Mouse (Mus musculus): Measurements from ENCODE around the gene Tbcc. TPM values are rescaled to one million over a fixed set of nuclear protein-coding genes. Genes with fewer than 3 reads are reported as not detected.

The Tbcc gene
- total and polyA plus RNA-seq, 3 experiments, result 15.1 to 27.8 (median 21.6) TPM

DNA sequence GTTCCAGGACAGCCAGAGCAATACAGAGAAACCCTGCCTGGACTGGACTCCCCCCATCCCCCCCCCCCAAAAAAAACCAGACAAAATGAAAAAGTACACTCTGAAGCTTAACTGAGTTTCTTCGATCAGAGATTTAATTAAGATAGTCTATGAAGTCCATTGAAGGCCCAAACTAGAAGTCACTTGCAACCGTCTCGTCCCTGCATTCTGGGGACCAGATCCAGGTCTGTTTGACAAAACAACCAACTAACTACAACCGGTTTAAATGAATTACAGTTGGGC, 34.4 kb upstream of the Tbcc start:
- Histone ChIP-seq H3K4me1 (ENCODE audit: control insufficient read depth in 1 of 2, insufficient read depth in 2 of 2) (peaks cover 10 to 46% of the 10 kb centered on the region in 2 experiments), H3K27me3 (replicated peaks) (no peaks in the 10 kb centered on the region), H3K36me3 (replicated peaks in 1 of 2; ENCODE audit: control insufficient read depth in 1 of 2, insufficient read depth in 1 of 2, low read length in 1 of 2) (peaks cover 0 to 2% of the 10 kb centered on the region in 2 experiments), H3K9ac (ENCODE audit: insufficient read depth, low read depth) (peak overlapping the region; percentile 99), H3K27ac (ENCODE audit: insufficient read depth, low read depth) (peak overlapping the region; percentile 18; the same call in 1 of the 2 replicates), H3K79me2 (replicated peaks; ENCODE audit: control insufficient read depth, extremely low read depth, insufficient read depth, poor library complexity, severe bottlenecking) (peaks cover 28% of the 10 kb centered on the region), H3K4me3 (replicated peaks in 1 of 3; ENCODE audit: low read depth in 2 of 3, low read length in 2 of 3, poor library complexity in 1 of 3) (peak overlapping the region; percentile 74 to 84 (median 83)), H3K9me3 (replicated peaks; ENCODE audit: low read length) (no peaks in the 10 kb centered on the region), H3K4me2 (ENCODE audit: insufficient read depth, low read depth, poor library complexity, severe bottlenecking) (peak overlapping the region; percentile 73)
- no peak for DNase-seq (ENCODE audit: extremely low read depth)
- in situ Hi-C loops (cut with MboI; ENCODE audit: low pct_ligation_motif_present, low pct_unique_long_range_greater_than_20kb, low sequenced_read_pairs) (no loop called here), dilution Hi-C loops (cut with MboI; ENCODE audit: extremely low pct_ligation_motif_present, extremely low pct_unique_long_range_greater_than_20kb, low sequenced_read_pairs) (no loop called here)
- TF ChIP-seq ETS1 (conservative IDR thresholded peaks at IDR 0.05; ENCODE audit: low read depth, low read length), result no peak
- no peak for TF ChIP-seq ZKSCAN1 (IDR thresholded peaks at IDR 0.05; ENCODE audit: borderline replicate concordance, low read depth, low read length)
- TF ChIP-seq TBP (conservative IDR thresholded peaks at IDR 0.05; ENCODE audit: low read depth, low read length), result 0 out of 2 replicates have a peak, but pooled peaks have one; percentile 25
- no peak for TF ChIP-seq CTCF (conservative IDR thresholded peaks at IDR 0.05 in 1 of 2, IDR thresholded peaks at IDR 0.05 in 1 of 2; ENCODE audit: low read depth in 2 of 2, low read length in 2 of 2)
- no peak for TF ChIP-seq GABPA (IDR thresholded peaks at IDR 0.05; ENCODE audit: insufficient replicate concordance, low read depth, low read length)
- no peak; the same call in 1 of the 2 replicates for TF ChIP-seq CHD2 (IDR thresholded peaks at IDR 0.05; ENCODE audit: low read length)

DNA sequence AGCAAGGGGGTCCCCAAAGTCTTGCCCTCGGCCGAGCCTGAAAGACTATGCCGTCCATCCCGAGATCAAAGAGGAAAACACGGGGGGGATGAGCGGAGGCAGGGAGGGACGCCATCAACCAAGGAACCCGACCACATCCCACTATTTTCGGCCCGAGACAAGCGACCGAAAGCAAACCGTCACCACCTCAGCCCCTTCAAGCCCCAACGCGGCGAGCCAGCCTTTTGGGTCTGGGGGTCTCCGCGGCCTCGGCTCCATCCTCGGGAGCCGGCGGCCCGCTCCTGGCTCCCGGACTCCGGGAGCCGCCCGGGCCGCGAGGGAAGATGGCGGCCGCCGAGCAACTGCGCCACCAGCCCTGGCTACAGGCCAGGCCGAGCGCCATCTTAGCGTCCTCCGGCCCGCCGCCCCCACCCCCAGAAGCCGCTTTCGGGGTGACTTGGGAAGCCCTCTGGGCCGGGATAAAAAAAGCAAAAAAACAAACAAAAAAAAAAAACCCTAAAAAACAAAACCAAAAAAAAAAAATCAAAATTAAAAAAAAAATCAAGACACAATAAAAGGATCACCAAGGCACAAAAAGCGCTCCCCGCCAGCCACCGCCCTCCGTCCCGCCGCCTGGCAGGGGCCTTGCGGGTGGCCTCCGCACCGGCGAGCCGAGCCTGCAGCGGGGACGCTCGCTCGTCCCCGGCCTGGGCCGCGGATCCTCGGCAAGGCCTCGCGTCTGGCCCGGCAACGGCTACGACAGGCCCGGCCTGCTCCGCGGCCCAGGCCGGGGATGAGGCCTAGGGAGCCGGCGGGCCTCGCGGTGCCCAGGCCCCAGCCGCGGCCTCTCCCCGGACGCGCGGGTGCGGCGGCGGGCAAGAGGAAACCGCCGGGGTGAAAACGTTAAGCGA, 33.8 kb upstream of the Tbcc start:
- peak; percentile 39 for DNase-seq (ENCODE audit: extremely low read depth)
- peaks cover 0 to 2% of the 10 kb centered on the region in 2 experiments for H3K36me3 ChIP-seq (replicated peaks in 1 of 2; ENCODE audit: control insufficient read depth in 1 of 2, insufficient read depth in 1 of 2, low read length in 1 of 2)
- dilution Hi-C loops (cut with MboI; ENCODE audit: extremely low pct_ligation_motif_present, extremely low pct_unique_long_range_greater_than_20kb, low sequenced_read_pairs), result no loop called here
- H3K4me3 ChIP-seq (replicated peaks in 1 of 3; ENCODE audit: low read depth in 2 of 3, low read length in 2 of 3, poor library complexity in 1 of 3), result peak overlapping the region; percentile 74 to 84 (median 83)
- peaks cover 10 to 46% of the 10 kb centered on the region in 2 experiments for H3K4me1 ChIP-seq (ENCODE audit: control insufficient read depth in 1 of 2, insufficient read depth in 2 of 2)
- H3K27ac ChIP-seq (ENCODE audit: insufficient read depth, low read depth), result peak overlapping the region; percentile 78
- peaks cover 28% of the 10 kb centered on the region for H3K79me2 ChIP-seq (replicated peaks; ENCODE audit: control insufficient read depth, extremely low read depth, insufficient read depth, poor library complexity, severe bottlenecking)
- no peaks in the 10 kb centered on the region for H3K9me3 ChIP-seq (replicated peaks; ENCODE audit: low read length)
- no peaks in the 10 kb centered on the region for H3K27me3 ChIP-seq (replicated peaks)
- in situ Hi-C loops (cut with MboI; ENCODE audit: low pct_ligation_motif_present, low pct_unique_long_range_greater_than_20kb, low sequenced_read_pairs), result no loop called here
- H3K9ac ChIP-seq (ENCODE audit: insufficient read depth, low read depth), result peak overlapping the region; percentile 99
- peak overlapping the region; percentile 73 for H3K4me2 ChIP-seq (ENCODE audit: insufficient read depth, low read depth, poor library complexity, severe bottlenecking)
- TF ChIP-seq ZMIZ1 (IDR thresholded peaks at IDR 0.05; ENCODE audit: low read depth, low read length) (no peak), ZC3H11A (IDR thresholded peaks at IDR 0.05; ENCODE audit: low read depth, low read length) (no peak), CTCF (conservative IDR thresholded peaks at IDR 0.05 in 1 of 2, IDR thresholded peaks at IDR 0.05 in 1 of 2; ENCODE audit: low read depth in 2 of 2, low read length in 2 of 2) (no peak), SIN3A (IDR thresholded peaks at IDR 0.05; ENCODE audit: low read length) (no peak), ELF1 (IDR thresholded peaks at IDR 0.05; ENCODE audit: low read depth, low read length) (no peak), SMC3 (IDR thresholded peaks at IDR 0.05; ENCODE audit: low read depth, low read length) (no peak; the same call in 1 of the 2 replicates), MEF2A (IDR thresholded peaks at IDR 0.05; ENCODE audit: borderline replicate concordance, low read depth, low read length) (peak; percentile 1; the same call in 1 of the 2 replicates), PAX5 (IDR thresholded peaks at IDR 0.05; ENCODE audit: low read length) (no peak), CHD2 (IDR thresholded peaks at IDR 0.05; ENCODE audit: low read length) (peak; percentile 40; the same call in 1 of the 2 replicates), NRF1 (IDR thresholded peaks at IDR 0.05; ENCODE audit: low read depth, low read length) (peak; percentile 67), POLR2AphosphoS2 (IDR thresholded peaks at IDR 0.05; ENCODE audit: low read depth, low read length) (no peak), TCF12 (IDR thresholded peaks at IDR 0.05; ENCODE audit: low read depth, low read length) (peak; percentile 45), E2F4 (IDR thresholded peaks at IDR 0.05; ENCODE audit: insufficient replicate concordance, low read depth, low read length) (no peak), ZNF384 (IDR thresholded peaks at IDR 0.05; ENCODE audit: low read depth, low read length) (no peak), TBP (conservative IDR thresholded peaks at IDR 0.05; ENCODE audit: low read depth, low read length) (no peak), HCFC1 (IDR thresholded peaks at IDR 0.05; ENCODE audit: low read depth, low read length) (no peak), MAX (IDR thresholded peaks at IDR 0.05; ENCODE audit: low read length) (peak; percentile 27), BHLHE40 (IDR thresholded peaks at IDR 0.05; ENCODE audit: low read depth, low read length) (no peak; the same call in 1 of the 2 replicates), MXI1 (IDR thresholded peaks at IDR 0.05; ENCODE audit: low read depth, low read length) (peak; percentile 42; the same call in 1 of the 2 replicates), JUND (conservative IDR thresholded peaks at IDR 0.05; ENCODE audit: low read depth, low read length) (no peak), IRF4 (IDR thresholded peaks at IDR 0.05; ENCODE audit: low read depth, low read length) (no peak), MYC (IDR thresholded peaks at IDR 0.05; ENCODE audit: low read depth, low read length) (no peak), CHD1 (IDR thresholded peaks at IDR 0.05; ENCODE audit: low read depth, low read length) (no peak; the same call in 1 of the 2 replicates), MAFK (IDR thresholded peaks at IDR 0.05; ENCODE audit: insufficient replicate concordance, low read length) (no peak), USF1 (IDR thresholded peaks at IDR 0.05; ENCODE audit: low read depth, low read length) (no peak), EP300 (IDR thresholded peaks at IDR 0.05; ENCODE audit: low read length) (no peak), GABPA (IDR thresholded peaks at IDR 0.05; ENCODE audit: insufficient replicate concordance, low read depth, low read length) (no peak), NELFE (IDR thresholded peaks at IDR 0.05; ENCODE audit: low read depth, low read length) (peak; percentile 42; the same call in 1 of the 2 replicates)
